In genomic region chr4:134494161-134494560, GRCm38 (mm10) we compare ENCODE assay signal across 1 mouse cellular context. TPM values are rescaled to one million over a fixed set of nuclear protein-coding genes. Genes with fewer than 3 reads are reported as not detected.
"Had no signal": no experiment of that assay in that cellular context is flagged by ENCODE, and none has a peak within 500 bp of the region (broad histone marks: within the 10 kb centered on the region; RNA-seq: fewer than 3 reads in every experiment).

No protein-coding gene starts in this region.

RNA-seq across cellular contexts. Expression of gene Aunip, which starts 16.6 kb away (rescaled TPM):
- total RNA-seq: neutrophil, adult 5-6 weeks had no signal
